Mouse (Mus musculus): ENCODE results near the gene Ddx31.

Ddx31 gene

DNA sequence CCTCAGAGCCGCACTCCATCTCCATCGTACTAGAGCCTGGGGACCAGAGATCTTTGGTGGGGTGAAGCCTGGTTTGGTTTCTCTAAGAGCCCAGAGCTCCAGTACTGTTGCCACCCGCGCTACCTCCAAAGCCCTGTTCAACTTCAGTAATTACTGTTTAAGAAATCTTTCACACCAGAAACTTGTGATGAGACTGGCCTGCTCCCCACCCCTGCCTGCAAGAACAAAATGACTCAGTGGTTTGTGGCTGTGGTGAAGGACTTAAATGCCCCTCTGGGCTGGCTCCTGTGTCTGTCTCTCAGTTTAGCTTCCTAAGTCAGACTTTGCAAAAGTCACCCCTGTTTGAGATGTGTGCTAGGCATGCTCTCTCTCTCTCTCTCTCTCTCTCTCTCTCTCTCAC lies 72.8 kb downstream of the Ddx31 start:
- no peak for DNase-seq

DNA sequence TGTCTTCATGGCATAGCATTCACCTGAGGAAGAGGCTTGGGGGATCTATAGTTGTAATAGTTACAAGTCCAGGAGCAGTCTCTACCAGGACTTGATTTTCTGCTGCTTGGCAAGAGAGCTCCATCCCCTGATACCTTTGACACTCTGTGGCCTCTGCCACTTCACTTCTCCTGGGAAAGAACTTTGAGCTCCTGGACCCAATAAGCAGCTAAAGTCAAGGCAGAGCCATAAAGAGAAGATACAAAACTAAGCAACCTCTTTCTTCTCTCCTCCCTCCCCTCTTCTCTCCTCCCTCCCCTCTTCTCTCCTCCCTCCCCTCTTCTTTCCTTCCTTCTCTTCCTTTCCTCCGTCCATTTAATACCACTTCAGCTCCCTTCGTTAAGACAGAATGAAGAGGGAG lies 73.9 kb downstream of the Ddx31 start:
- DNase-seq, result no peak

DNA sequence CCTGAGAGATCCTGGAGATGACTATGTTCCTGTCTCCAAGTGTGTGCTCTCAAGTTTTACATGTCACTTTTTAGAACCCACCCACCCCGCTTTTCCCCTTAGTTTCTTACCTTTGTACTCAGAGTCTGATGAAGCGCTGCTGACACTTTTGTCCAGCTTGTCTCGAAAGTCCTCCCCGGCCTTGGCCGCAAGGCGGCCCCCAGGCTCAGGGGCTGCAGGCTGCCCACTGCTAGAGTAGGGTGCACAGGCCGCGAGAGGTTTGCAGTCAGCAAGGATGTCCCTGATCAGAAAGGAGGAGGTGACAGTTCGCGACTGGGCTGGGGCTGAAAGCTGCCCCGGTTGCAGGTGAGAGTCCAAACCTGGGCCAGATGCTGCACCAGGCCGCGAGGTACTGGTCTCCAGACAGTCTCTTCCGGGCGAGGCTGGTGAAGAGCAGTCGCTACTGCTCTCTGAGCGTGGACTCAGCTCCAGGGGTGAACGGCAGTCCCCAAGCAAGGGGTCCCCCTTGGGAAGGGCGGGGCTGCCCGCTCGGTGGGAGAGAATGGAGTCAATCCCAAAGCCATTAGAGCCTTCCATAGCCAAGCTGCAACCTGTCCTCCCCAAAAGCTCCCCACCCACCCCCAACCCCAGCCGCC lies 75.0 kb downstream of the Ddx31 start:
- peak in 1 of 2 experiments; percentile 37 for DNase-seq

DNA sequence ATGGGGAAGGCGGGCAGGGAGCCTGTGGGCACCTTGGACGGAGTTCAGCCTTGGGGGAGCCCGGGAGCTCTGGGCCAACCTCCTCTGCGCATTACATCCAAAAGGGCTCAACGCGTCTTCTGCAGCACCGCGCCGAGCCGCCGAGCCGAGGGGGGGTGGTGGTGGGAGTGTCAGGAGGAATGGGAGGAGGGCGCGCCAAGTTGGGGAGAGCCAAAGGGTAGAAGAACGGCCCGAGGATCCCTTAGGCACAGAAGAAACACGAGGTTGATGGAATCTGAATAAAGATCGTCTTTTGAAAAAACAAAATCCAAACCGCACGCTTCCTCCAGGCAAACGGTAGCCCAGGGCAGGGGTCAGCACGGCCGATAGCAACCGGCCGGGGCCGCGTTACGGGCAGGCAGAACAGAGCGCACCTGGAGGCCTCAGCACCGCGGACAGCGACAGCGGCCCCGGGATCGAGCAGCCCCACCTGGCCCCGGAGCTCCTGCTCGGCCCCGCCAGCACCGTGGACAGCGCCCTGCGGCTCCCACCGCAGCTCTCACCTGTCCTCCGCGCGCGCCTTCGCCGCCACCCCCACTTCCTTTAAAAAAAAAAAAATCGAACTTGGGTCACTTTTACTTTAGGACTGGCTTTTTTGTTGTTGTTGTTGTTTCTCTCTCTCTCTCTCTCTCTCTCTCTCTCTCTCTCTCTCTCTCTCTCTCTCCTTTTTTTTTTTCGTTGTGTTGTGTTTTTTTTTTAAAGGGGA lies 75.7 kb downstream of the Ddx31 start:
- peak; percentile 53 to 66 for DNase-seq

DNA sequence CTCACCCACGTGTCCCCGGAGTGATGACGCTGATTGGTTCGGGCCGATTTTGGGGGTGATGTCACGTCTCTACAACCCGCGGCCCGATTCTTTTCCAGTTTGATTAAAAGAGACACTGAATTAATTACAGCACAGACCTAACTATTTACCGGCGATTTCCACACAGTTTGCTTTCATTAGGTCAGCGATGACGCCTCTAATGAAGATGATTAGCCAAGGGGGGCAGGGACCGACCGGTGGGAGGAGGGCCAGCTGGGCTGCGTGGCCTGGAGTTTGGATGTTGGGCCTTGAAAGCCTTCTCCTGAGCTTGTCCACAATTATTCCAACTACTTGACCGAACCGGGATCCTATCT lies 76.3 kb downstream of the Ddx31 start, which contains the start of gene Barhl1:
Barhl1 (minus strand) TSS at position 156 of the 353 bp plus-strand sequence.
- DNase-seq, result peak; percentile 71 to 72

DNA sequence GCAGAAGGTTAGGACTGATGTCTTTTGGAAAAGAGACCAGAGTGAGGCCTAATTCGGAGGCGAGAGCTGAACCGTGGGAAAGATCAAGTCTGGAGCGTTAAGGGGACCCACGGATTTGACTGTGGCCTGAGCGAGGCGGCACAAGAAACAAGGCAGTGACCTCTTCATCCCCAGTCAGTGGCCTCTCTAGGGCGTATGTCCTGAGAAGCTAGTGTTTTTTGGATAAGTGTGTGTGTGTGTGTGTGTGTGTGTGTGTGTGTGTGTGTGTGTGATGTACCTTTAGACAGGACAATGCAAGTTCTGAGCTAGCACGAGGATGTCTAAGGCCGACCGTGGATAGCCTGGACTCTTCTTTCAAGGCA lies 76.9 kb downstream of the Ddx31 start:
- no peak for DNase-seq

DNA sequence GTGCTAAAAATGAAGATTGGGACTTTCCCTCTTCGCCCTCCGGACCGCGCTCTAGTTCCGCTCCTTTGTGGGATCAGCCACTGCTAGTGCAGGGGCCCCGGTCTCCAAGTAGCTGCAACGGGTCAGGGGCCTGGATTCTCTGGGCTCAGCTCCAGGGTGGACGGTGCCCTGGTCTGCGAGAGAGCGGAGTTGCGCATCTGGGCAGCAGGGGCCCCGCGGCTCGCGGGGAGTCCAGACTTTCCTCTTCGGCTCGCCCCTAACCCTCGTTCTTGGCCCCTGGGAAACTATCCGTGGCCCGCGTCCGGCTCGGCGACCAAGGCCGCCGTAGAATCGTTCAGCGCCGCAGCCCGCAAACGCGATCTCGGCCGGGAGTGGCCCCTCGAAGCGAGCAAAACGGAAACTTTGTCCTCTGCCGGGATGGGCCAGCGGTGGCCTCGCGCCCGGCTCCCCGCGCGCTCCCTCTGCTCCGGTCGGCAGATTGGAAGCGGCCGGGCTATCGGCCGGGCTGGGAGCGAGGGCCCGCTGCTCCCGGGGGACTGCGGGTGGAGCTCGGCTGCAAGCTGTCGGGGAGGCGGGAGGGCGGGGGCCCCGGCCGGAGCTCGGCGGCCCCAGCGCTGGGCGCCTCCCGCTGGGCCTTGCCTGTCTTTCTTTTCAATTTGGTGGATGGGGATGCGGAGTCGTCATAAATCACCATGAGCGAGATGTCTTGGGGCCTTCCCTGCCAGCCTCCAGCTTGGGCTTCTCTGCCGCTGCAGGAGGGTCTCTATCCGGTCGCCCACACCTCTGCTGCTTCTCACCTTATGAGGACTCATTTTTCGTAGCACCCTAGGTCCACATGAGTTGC lies 77.5 kb downstream of the Ddx31 start:
- peak; percentile 29 to 62 for DNase-seq

DNA sequence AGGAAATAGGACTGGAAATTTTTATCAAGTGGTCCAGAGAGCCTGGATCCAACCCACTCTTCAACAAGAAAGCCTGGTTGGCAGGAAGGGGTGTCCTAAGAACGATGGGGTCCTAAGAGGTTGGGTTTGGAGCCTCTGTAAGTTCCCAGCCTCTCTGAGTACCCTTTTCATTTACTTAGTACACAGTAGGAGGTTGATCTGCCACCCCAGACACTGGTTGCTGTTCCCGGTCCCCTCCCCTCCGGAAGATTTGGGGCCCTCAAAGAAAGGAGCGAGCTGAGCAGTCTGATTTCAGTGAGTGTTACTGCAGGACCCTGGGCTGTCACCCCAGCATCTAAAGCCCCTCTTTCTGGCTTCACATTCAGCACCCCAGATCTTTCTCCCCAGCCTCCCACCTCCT lies 78.8 kb downstream of the Ddx31 start:
- DNase-seq, result no peak

DNA sequence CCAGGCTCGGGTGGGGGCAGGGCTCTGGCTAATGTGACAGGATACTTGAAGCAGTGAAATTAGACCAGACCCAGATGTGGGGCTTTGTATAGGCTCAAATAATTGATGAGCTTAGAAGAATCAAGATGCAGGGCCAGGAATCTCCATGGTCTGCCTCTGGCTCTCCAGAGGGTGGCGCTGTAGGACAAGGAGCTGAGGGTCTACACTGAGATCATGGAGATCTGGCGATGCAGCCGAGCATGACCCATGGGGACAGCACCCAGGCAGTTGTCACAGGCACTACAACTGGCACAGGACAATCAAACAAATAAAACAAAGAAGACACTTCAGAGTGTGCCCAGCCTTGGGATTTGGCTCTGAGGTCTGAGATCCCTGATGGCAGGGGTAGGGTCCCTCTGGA lies 83.7 kb downstream of the Ddx31 start:
- DNase-seq, result peak; percentile 69 to 78

DNA sequence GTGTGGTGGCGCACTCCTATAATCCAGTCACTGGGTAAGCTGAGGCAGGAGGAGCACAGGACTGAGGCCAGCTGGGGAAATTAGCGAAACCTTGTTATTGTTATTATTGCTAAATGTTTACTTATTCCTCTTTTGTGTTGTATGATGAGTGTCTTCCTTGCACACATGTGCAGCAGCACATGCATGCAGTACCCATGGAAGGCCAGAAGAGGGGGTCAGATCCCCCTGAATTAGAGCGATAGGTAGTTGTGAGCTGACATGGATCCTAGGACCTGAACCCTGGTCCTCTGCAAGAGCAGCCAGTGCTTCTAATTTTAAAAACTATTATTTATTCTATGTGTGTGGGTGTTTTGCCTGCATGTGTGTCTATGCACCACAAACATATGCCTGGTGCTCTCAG lies 90.4 kb downstream of the Ddx31 start:
- no peak for DNase-seq

DNA sequence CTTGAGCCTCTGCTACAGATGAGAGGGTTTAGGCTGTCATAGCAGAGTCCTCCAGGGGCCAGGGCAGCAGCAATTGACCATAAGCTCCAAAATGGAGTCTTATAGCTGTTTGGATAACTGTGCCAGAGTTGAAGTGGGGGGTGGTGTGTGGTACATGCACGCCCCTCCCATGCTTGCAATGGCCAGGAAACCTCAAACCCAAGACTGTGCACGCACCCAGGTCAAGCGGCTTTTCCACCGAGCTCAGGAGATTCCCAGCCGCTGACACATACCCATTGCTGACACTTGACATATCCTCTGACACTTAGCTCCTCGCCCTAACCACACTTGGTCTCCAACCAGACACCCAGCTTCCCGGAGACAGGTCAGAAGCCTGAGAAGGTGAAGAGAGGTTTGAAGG lies 98.8 kb downstream of the Ddx31 start:
- no peak for DNase-seq

DNA sequence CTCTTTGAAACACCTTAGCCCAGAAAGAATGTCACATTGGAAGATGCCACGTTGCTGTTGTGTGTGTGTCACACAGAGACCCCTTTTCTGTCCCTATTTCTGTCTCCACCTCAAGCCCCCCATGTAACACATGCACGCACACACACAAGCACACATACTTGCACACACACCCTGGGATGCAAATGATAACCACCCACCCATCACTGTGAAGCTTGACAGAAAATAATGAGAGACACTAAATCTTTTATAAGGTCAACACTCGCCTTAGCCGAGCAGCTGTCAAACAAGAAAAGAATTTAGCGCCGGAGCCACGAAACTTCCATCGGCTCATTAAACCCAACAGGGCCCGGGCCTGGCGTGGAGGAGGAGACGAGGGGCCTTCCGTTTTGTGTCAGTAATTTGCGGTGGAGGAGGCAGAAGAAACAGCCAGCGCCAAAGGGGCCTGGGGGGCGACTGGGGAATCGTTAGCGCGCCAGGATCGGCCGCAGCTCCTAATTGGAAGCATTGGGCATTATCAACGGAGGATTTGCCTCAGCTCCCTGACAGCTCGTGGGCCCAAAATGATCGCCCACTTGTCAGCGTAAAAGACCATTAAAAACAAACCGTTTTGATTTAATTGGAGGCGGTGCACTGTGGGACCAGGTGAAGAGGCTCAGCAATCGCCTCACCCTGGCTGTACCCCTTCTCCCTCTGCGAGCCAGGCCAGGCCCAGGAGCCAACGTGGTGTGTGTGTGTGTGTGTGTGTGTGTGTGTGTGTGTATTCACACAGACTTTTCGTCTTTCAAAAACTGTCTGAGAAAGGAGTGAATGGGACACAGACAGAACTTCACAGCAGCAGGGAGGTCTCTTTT lies 103.7 kb downstream of the Ddx31 start:
- DNase-seq, result no peak

DNA sequence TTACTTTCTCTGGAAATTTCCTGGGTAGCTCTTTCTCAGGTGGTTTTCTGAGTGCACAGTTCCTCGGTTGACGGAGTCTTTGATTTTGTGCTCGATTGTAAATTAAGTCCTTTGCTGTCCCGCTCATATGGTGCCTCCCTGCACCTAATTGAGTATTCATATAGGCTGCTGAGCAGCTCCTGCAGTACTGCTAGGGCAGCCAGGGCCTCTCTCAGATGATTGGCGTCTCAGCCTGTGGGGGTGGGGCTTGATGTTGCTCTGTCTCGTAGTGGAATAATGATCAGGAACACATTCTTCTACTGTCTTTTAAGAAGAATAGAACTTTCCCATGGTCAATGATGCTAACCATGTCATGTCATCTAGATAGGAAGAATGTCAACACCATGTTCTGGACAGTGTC lies 105.2 kb downstream of the Ddx31 start:
- no peak for DNase-seq

DNA sequence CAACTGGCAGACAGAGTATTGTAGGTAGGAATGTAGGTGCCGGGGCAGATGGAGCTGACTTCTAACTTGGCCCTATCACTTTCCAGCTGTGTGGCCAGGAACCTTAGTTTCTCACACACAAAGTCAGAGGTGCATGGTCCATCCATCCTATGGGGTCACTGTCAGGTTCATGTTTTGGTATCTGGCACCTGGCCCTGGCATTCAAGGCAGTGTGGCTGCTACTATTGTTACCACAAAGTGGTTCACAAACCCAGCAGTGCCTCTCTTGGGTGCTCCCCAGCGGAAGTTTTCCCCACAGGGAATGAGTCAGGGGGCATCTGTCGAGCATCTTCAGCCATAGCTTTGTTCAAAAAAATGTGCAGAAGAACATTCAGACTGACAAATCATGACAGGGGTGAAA lies 106.1 kb downstream of the Ddx31 start:
- DNase-seq, result no peak

DNA sequence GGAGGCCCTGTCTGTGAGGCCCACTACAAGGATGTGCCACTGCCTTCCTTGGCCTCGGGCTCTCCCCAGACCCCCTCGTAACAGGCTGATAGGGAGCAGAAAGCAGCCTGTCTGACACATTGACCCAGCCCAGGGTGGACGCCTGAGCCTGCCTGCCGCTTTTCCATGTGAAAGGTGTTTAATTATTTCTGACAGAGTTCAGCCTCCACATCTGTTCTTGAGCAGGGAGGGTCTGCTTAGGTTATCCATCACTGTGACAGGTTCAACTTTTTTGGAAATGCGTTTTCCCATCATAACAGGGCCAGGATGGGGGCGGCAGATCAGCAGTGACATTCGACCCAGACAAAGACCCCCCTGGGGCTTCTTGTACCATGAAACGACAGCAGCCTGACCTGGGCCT lies 112.8 kb downstream of the Ddx31 start:
- DNase-seq, result no peak

DNA sequence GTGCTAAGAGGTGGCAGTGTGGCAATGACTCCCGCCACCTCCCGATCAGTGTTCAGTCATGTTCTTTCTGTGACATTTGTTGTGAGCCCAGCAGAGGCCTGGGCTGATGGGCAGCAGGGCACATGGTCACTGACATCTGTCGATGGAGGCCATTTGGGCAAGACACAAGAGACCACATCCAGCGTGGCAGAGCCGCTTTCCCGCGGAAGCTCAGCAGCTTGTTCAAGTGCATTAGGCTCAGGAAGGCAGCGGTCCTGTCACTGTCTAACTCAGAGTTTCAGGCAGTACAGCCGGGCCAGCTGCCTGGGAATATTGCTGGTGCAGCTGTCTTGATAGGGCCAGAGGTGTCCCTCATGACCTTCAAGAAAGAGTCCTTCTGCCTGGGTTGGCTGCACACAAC lies 114.4 kb downstream of the Ddx31 start:
- no peak for DNase-seq
